Mouse (Mus musculus) heart, embryonic 15.5 days (tissue): ENCODE results near the gene Zcchc2. TPM values are rescaled to one million over a fixed set of nuclear protein-coding genes. Genes with fewer than 3 reads are reported as not detected.

Experiments
- ATAC-seq: fragments of 200-750 bp; cut with Nextera tagmentation; replicated peaks from 2 replicates; pipeline ENCODE4 v1.8.0; 2017; ENCODE audit warnings: low read depth, moderate TSS enrichment; ENCODE audit not compliant: insufficient number of reproducible peaks, insufficient read depth, low FRiP score
- H3K27ac ChIP-seq: fragments of 300-500 bp; sonication (generic); 2 replicates; pipeline ENCODE4 v1.5.1; 2015; ENCODE audit warnings: mild to moderate bottlenecking, inconsistent platforms
- H3K27me3 ChIP-seq: fragments of 300-500 bp; sonication (generic); 2 replicates; pipeline ENCODE4 v1.6.1; 2015; ENCODE audit warnings: inconsistent platforms
- H3K36me3 ChIP-seq: fragments of 300-500 bp; sonication (generic); 2 replicates; pipeline ENCODE4 v1.6.1; 2015; ENCODE audit warnings: mild to moderate bottlenecking, inconsistent platforms
- H3K4me1 ChIP-seq: fragments of 300-500 bp; sonication (generic); replicated peaks from 2 replicates; pipeline ENCODE4 v1.6.1; 2015; ENCODE audit warnings: inconsistent platforms
- H3K4me2 ChIP-seq: fragments of 300-500 bp; sonication (generic); 2 replicates; pipeline ENCODE4 v1.6.1; 2015; ENCODE audit warnings: inconsistent platforms, mild to moderate bottlenecking, moderate library complexity
- H3K4me3 ChIP-seq: fragments of 300-500 bp; sonication (generic); 2 replicates; pipeline ENCODE4 v1.5.1; 2015; ENCODE audit warnings: mild to moderate bottlenecking, inconsistent platforms
- H3K9ac ChIP-seq: fragments of 300-500 bp; sonication (generic); 2 replicates; pipeline ENCODE4 v1.6.1; 2015; ENCODE audit warnings: mild to moderate bottlenecking, inconsistent platforms
- H3K9me3 ChIP-seq: fragments of 300-500 bp; sonication (generic); replicated peaks from 2 replicates; pipeline ENCODE4 v1.6.1; 2016; ENCODE audit warnings: inconsistent platforms
- WGBS: fragments of 180-500 bp; shearing (Covaris S2); methylation state at CpG from one replicate; pipeline ENCODE4 v1.1.7; 2015; ENCODE audit warnings: mixed read lengths; 5-methylcytosine and 5-hydroxymethylcytosine counted together
- polyA plus RNA-seq: library from polyadenylated mRNA; unstranded; fragments of >200 nt; fragmentation: Nextera tagmentation; extraction: Ambion mirVana; gene quantifications from 2 replicates; pipeline ENCODE4 v1.2.1, GENCODE M21; 2015

Zcchc2 gene
- polyA plus RNA-seq, 1 experiment from 2014 or later: 1.7 TPM

- H3K36me3 ChIP-seq: peaks cover 37% of the 10 kb centered on the region
- no peak overlapping the region for H3K27ac ChIP-seq
- H3K9me3 ChIP-seq: no peaks in the 10 kb centered on the region
- H3K9ac ChIP-seq: no peak overlapping the region
- no peak for ATAC-seq
- no peaks in the 10 kb centered on the region for H3K27me3 ChIP-seq
- H3K4me3 ChIP-seq: no peak overlapping the region
- no peak overlapping the region for H3K4me2 ChIP-seq
- peaks cover 1% of the 10 kb centered on the region; the same call in 1 of the 2 replicates for H3K4me1 ChIP-seq
- WGBS: 76% methylated on average over 6 of the region's 6 CpGs
These were observed 26.1 kb downstream of the Zcchc2 start for GRCm38 (mm10) chr1:106016262-106016661.

DNA sequence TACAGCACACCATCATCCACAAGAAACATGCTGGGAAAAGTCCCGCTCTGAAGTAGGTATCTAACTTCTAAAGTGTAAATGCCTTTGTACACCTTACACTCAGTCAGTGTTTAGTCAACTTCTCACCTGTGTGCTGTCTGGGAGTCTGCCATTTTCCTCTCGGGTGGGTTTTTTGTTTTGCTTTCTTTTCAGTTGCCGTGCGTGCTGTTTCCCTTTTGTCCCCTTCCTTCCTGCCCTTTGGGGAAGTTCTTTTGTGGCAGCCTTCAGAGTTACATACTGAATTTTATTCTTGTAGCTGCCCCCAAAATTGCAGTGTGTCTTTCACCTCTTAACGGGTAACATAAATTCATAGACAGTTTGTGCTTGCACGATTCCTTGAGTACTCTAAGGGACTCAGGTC lies 29.6 kb downstream of the Zcchc2 start:
- no peak overlapping the region for H3K27ac ChIP-seq
- H3K36me3 ChIP-seq: peaks cover 51% of the 10 kb centered on the region
- ATAC-seq: no peak
- no peaks in the 10 kb centered on the region for H3K27me3 ChIP-seq
- H3K4me1 ChIP-seq: no peaks in the 10 kb centered on the region
- H3K9me3 ChIP-seq: no peaks in the 10 kb centered on the region
- no peak overlapping the region for H3K9ac ChIP-seq
- H3K4me3 ChIP-seq: no peak overlapping the region
- WGBS: 81% methylated on average over 6 of the region's 6 CpGs
- no peak overlapping the region for H3K4me2 ChIP-seq

DNA sequence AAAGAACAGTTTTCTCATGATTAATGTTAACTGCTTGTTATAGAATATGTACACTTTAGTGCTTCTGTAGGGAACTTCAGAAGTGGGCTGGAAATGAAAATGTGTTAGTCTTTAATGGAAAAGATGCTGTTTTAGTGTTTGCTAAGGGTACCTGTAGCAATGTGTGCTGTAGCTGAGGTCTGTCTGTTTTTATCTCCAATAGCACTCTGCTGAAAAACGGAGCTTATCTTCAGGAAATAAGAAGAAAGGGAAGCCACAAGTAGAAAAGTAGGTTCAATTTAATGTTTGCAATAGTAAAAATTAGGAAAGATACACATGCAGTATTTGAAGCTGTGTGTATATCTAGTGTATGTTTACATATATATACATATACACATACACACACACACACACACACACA lies 32.8 kb downstream of the Zcchc2 start:
- ATAC-seq: no peak
- no peak overlapping the region for H3K4me3 ChIP-seq
- no peaks in the 10 kb centered on the region for H3K9me3 ChIP-seq
- H3K36me3 ChIP-seq: peaks cover 53% of the 10 kb centered on the region
- no peak overlapping the region for H3K9ac ChIP-seq
- no peaks in the 10 kb centered on the region for H3K27me3 ChIP-seq
- no peaks in the 10 kb centered on the region for H3K4me1 ChIP-seq
- no peak overlapping the region for H3K4me2 ChIP-seq
- WGBS: 61% methylated on average over 1 of the region's 1 CpGs
- no peak overlapping the region for H3K27ac ChIP-seq

DNA sequence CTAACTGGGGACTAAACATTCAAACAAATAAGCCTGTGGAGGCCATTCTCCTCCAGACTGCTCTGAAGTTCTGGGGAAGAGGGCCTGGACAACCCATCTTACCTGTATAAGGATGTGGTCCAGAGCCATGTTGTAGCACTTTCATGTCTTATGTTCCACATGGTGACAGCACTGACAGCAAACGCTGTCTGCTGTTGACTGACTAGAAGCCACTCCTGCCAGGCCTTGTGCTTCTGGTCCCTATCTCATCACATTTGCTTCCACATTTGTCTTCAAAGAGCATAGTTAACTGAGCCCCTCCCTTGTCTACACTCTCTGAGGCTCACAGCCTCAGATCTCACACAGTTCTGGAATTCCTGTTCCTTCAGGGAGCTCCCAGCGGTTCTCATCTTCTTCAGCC lies 34.0 kb downstream of the Zcchc2 start:
- no peak overlapping the region for H3K4me3 ChIP-seq
- H3K27me3 ChIP-seq: no peaks in the 10 kb centered on the region
- peaks cover 45% of the 10 kb centered on the region for H3K36me3 ChIP-seq
- no peaks in the 10 kb centered on the region for H3K4me1 ChIP-seq
- H3K27ac ChIP-seq: no peak overlapping the region
- 74% methylated on average over 2 of the region's 2 CpGs for whole genome bisulfite sequencing
- H3K9me3 ChIP-seq: no peaks in the 10 kb centered on the region
- H3K4me2 ChIP-seq: no peak overlapping the region
- ATAC-seq: no peak
- no peak overlapping the region for H3K9ac ChIP-seq

GRCm38 (mm10) chr1:106024778-106025177 lies 34.6 kb downstream of the Zcchc2 start:
- no peak overlapping the region for H3K9ac ChIP-seq
- H3K36me3 ChIP-seq: peaks cover 50% of the 10 kb centered on the region
- no peak for ATAC-seq
- 94% methylated on average over 3 of the region's 3 CpGs for WGBS
- no peaks in the 10 kb centered on the region for H3K4me1 ChIP-seq
- no peaks in the 10 kb centered on the region for H3K27me3 ChIP-seq
- no peak overlapping the region for H3K4me2 ChIP-seq
- H3K4me3 ChIP-seq: no peak overlapping the region
- H3K27ac ChIP-seq: no peak overlapping the region
- H3K9me3 ChIP-seq: no peaks in the 10 kb centered on the region

- no peak overlapping the region for H3K4me3 ChIP-seq
- no peak overlapping the region for H3K27ac ChIP-seq
- 92% methylated on average over 15 of the region's 15 CpGs for WGBS
- H3K9ac ChIP-seq: no peak overlapping the region
- no peaks in the 10 kb centered on the region for H3K27me3 ChIP-seq
- no peak for ATAC-seq
- H3K4me1 ChIP-seq: no peaks in the 10 kb centered on the region
- no peak overlapping the region for H3K4me2 ChIP-seq
- no peaks in the 10 kb centered on the region for H3K9me3 ChIP-seq
- H3K36me3 ChIP-seq: peaks cover 39% of the 10 kb centered on the region
These were observed 39.6 kb downstream of the Zcchc2 start for GRCm38 (mm10) chr1:106029769-106030168.

DNA sequence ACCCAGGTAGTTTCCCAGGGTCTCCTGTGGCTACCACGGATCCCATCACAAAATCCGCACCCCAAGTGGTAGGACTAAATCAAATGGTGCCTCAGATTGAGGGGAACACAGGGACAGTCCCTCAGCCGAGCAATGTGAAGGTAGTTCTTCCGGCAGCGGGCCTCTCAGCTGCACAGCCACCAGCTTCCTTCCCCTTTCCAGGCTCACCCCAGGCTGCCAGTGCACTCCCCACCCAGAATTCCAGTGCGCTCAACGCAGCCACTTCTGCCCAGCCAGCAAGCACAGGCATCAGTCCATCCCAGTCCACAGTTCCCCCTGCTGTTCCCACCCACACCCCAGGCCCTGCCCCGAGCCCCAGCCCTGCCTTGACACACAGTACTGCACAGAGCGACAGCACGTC lies 40.1 kb downstream of the Zcchc2 start:
- H3K36me3 ChIP-seq: peaks cover 39% of the 10 kb centered on the region
- no peaks in the 10 kb centered on the region for H3K27me3 ChIP-seq
- ATAC-seq: no peak
- no peaks in the 10 kb centered on the region for H3K9me3 ChIP-seq
- H3K4me2 ChIP-seq: no peak overlapping the region
- WGBS: 86% methylated on average over 10 of the region's 10 CpGs
- no peak overlapping the region for H3K9ac ChIP-seq
- no peak overlapping the region for H3K4me3 ChIP-seq
- no peak overlapping the region for H3K27ac ChIP-seq
- H3K4me1 ChIP-seq: no peaks in the 10 kb centered on the region

DNA sequence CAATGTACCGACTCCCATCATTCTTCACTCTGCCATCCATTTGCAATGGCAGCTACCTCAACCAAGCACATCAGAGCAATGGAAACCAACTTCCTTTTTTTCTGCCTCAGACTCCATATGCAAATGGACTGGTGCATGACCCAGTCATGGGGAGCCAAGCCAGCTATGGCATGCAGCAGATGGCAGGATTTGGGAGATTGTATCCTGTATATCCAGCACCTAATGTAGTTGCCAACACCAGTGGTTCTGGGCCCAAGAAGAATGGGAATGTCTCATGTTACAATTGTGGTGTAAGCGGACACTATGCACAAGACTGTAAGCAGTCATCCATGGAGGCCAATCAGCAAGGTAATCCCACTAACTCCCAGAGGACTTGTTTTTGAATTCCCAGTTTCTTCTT lies 40.7 kb downstream of the Zcchc2 start:
- Histone ChIP-seq H3K4me2 (no peak overlapping the region), H3K27ac (no peak overlapping the region), H3K9me3 (no peaks in the 10 kb centered on the region), H3K36me3 (peaks cover 39% of the 10 kb centered on the region), H3K27me3 (no peaks in the 10 kb centered on the region), H3K4me1 (no peaks in the 10 kb centered on the region), H3K4me3 (no peak overlapping the region), H3K9ac (no peak overlapping the region)
- ATAC-seq: no peak
- WGBS: 92% methylated on average over 2 of the region's 2 CpGs

DNA sequence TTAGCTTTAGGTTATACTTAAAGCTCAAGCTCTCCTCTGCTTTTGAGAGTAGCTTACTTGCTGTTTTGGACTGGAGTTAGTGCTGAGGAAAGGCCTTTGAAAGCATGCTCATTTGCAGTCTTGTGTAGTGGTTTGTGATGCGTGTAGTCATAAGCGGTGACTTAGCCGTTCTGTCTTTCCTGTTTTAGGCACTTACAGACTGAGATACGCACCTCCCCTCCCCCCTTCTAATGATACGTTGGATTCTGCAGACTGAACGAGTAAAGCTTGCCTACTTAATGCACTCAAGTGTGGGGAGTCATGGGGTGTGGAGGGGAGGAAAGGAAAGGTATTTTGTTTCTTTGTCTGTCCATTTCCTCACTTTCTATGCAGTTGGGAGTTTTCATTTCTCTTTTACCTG lies 41.7 kb downstream of the Zcchc2 start:
- Histone ChIP-seq H3K36me3 (peaks cover 33% of the 10 kb centered on the region), H3K27ac (no peak overlapping the region), H3K9me3 (no peaks in the 10 kb centered on the region), H3K9ac (no peak overlapping the region), H3K4me1 (no peaks in the 10 kb centered on the region), H3K4me3 (no peak overlapping the region), H3K27me3 (no peaks in the 10 kb centered on the region), H3K4me2 (no peak overlapping the region)
- ATAC-seq: no peak
- WGBS: 65% methylated on average over 6 of the region's 6 CpGs

DNA sequence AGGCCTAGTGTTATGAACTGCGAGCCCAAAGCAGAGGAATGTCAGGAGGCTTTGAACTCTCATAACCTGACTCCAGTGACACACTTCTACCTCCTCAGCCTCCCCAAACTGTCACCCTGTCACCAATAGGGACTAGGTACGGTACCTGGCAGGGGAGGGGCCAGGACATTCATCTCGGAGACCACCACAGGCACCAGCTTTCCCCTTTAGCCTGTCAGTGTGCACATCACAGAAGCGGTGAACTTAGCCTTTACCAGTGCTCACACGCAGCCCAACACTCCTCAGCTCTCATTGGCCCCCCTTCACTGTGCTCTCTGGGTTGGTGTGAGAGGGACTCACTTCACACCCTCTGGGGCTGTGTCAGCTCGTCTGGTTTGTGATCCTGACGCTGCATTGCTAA lies 44.6 kb downstream of the Zcchc2 start:
- no peak overlapping the region for H3K9ac ChIP-seq
- no peaks in the 10 kb centered on the region for H3K27me3 ChIP-seq
- H3K4me3 ChIP-seq: no peak overlapping the region
- peaks cover 17% of the 10 kb centered on the region for H3K4me1 ChIP-seq
- no peak overlapping the region for H3K4me2 ChIP-seq
- peaks cover 18% of the 10 kb centered on the region; the same call in 1 of the 2 replicates for H3K36me3 ChIP-seq
- no peaks in the 10 kb centered on the region for H3K9me3 ChIP-seq
- no peak overlapping the region for H3K27ac ChIP-seq
- 67% methylated on average over 7 of the region's 7 CpGs for WGBS
- no peak for ATAC-seq

DNA sequence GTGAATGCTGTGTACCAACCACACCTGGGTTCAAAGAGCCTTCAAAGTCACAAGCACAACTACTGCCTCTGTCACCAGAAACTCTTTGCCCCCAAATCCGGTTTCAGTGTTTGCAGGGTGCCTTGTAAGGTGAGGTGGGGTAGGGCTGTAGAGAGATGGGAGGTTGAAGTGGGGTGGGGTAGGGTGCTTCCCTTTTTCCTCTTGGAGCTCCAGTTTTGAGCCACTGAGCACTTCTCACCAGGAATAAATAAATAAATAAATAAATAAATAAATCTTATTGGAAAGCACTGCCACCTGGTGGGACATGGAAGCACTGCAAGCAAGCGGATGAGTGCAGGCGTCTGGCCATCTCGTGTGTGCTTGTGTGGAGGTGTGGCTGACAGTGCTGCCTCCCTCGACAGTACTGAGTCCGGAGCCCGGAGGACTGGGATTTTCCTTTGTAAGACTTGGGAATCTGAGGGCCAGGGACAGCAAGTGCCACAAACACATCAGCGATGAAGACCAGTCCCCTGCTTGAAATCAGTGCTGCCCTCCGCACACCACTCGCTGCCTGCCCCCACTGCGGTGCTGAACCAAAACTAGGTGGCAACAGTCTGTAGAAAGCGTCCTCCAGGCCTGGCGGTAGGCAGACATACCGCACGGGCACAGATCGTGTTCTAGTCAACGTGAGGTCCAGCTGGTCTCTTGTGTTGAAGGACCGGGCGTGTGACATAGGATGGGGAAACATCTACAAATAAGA lies 46.8 kb downstream of the Zcchc2 start:
- H3K9me3 ChIP-seq: no peaks in the 10 kb centered on the region
- no peak overlapping the region for H3K4me2 ChIP-seq
- 59% methylated on average over 19 of the region's 19 CpGs for WGBS
- no peaks in the 10 kb centered on the region for H3K27me3 ChIP-seq
- no peak overlapping the region for H3K27ac ChIP-seq
- no peak overlapping the region for H3K4me3 ChIP-seq
- peaks cover 23% of the 10 kb centered on the region for H3K4me1 ChIP-seq
- H3K36me3 ChIP-seq: no peaks in the 10 kb centered on the region
- H3K9ac ChIP-seq: no peak overlapping the region
- ATAC-seq: no peak

GRCm38 (mm10) chr1:106039326-106039725 lies 49.1 kb downstream of the Zcchc2 start:
- Histone ChIP-seq H3K36me3 (no peaks in the 10 kb centered on the region), H3K4me3 (no peak overlapping the region), H3K27me3 (no peaks in the 10 kb centered on the region), H3K27ac (peak overlapping the region; percentile 73), H3K9ac (no peak overlapping the region), H3K4me1 (peaks cover 31% of the 10 kb centered on the region), H3K4me2 (peak overlapping the region; percentile 31), H3K9me3 (no peaks in the 10 kb centered on the region)
- ATAC-seq: peak; percentile 52; the same call in 1 of the 2 replicates
- WGBS: 28% methylated on average over 6 of the region's 6 CpGs
